Mouse (Mus musculus): ENCODE data around the gene Sdk2.

Sdk2 gene

GRCm38 (mm10) chr11:113740100-113740499 lies 326.7 kb downstream of the Sdk2 start:
- DNase-seq (ENCODE audit: low spot score in 2 of 2) = no peak

- DNase-seq (ENCODE audit: low spot score in 2 of 2) = no peak
Measured at GRCm38 (mm10) chr11:113739213-113739612, 327.6 kb downstream of the Sdk2 start.

- DNase-seq (ENCODE audit: low spot score in 2 of 2) = no peak
Measured at GRCm38 (mm10) chr11:113737912-113738311, 328.9 kb downstream of the Sdk2 start.

- no peak for DNase-seq (ENCODE audit: low spot score in 2 of 2)
Measured at GRCm38 (mm10) chr11:113737553-113737854, 329.3 kb downstream of the Sdk2 start.

- DNase-seq (ENCODE audit: low spot score in 2 of 2) = no peak
Measured at GRCm38 (mm10) chr11:113736848-113737552, 329.8 kb downstream of the Sdk2 start.

GRCm38 (mm10) chr11:113735151-113735550 lies 331.7 kb downstream of the Sdk2 start:
- no peak for DNase-seq (ENCODE audit: low spot score in 2 of 2)

GRCm38 (mm10) chr11:113733631-113734364 lies 333.0 kb downstream of the Sdk2 start:
- no peak for DNase-seq (ENCODE audit: low spot score in 2 of 2)

GRCm38 (mm10) chr11:113731945-113732612 lies 334.8 kb downstream of the Sdk2 start:
- no peak for DNase-seq (ENCODE audit: low spot score in 2 of 2)

- no peak for DNase-seq (ENCODE audit: low spot score in 2 of 2)
Measured at GRCm38 (mm10) chr11:113730879-113731278, 336.0 kb downstream of the Sdk2 start.

GRCm38 (mm10) chr11:113729917-113730316 lies 336.9 kb downstream of the Sdk2 start:
- DNase-seq (ENCODE audit: low spot score in 2 of 2) = no peak

- DNase-seq (ENCODE audit: low spot score in 2 of 2) = no peak
Measured at GRCm38 (mm10) chr11:113729239-113729638, 337.6 kb downstream of the Sdk2 start.

- no peak for DNase-seq (ENCODE audit: low spot score in 2 of 2)
Measured at GRCm38 (mm10) chr11:113727992-113728391, 338.9 kb downstream of the Sdk2 start.

- no peak for DNase-seq (ENCODE audit: low spot score in 2 of 2)
Measured at GRCm38 (mm10) chr11:113726994-113727888, 339.6 kb downstream of the Sdk2 start.

Data from right cerebral cortex, adult 2 months (tissue).